Mouse (Mus musculus) heart, embryonic 16.5 days (tissue): ENCODE measurements around the gene Mfsd14b. TPM values are rescaled to one million over a fixed set of nuclear protein-coding genes. Genes with fewer than 3 reads are reported as not detected.

Experiments used
- polyA plus RNA-seq: library from polyadenylated mRNA; unstranded; fragments of >200 nt; fragmentation: Nextera tagmentation; extraction: Ambion mirVana; gene quantifications from 2 replicates; pipeline ENCODE4 v1.2.1, GENCODE M21; 2015

Mfsd14b gene
- polyA plus RNA-seq, 1 experiment from 2014 or later = 36.1 TPM

Other genes with a start within 250 kb of the Mfsd14b start
- 0.04 TPM in 1 of 2 replicates, not detected in the other for gene Cntnap3, start 209.0 kb downstream of the Mfsd14b start, polyA plus RNA-seq
- not detected in 2 replicates for gene Spata31, start 195.6 kb downstream of the Mfsd14b start, polyA plus RNA-seq
- not detected in 2 replicates for gene Spata31d1c, start 79.9 kb downstream of the Mfsd14b start, polyA plus RNA-seq
- not detected in 2 replicates for gene Prss47, start 60.2 kb downstream of the Mfsd14b start, polyA plus RNA-seq
- gene Olfr465-ps1, start 25.1 kb upstream of the Mfsd14b start, polyA plus RNA-seq = not detected in 2 replicates
- not detected in 2 replicates for gene Olfr466, start 37.3 kb upstream of the Mfsd14b start, polyA plus RNA-seq
- not detected in 2 replicates for gene Nlrp4f, start 93.0 kb upstream of the Mfsd14b start, polyA plus RNA-seq
- gene Gm10775, start 146.6 kb upstream of the Mfsd14b start, polyA plus RNA-seq = not detected in 2 replicates
- gene Zfp369, start 165.8 kb upstream of the Mfsd14b start, polyA plus RNA-seq = 8.4 and 8.7 TPM in 2 replicates